Comparison of ENCODE assay signal across 24 mouse cellular contexts in the genomic region with DNA sequence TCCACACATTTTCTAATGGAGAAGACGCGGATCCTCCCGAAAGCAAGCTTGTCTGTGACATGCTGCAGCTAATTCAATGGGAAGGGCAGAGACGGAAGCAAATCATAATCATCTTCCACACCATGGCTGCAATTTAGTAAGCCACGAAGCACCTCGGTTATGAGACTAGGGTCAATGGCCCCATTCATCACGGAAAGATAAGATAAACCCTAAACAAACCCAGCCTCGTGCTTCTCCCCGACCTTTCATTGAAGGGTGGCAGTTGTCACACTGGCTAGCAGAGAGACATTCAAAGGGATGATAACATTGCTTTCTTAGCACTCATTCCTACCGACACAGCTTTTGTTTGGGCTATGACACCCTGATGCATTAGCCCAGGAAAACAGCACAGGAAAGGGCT.
"Had no signal": no experiment of that assay in that cellular context is flagged by ENCODE, and none has a peak within 500 bp of the region (broad histone marks: within the 10 kb centered on the region; RNA-seq: fewer than 3 reads in every experiment).

No protein-coding gene starts in this region.

- H3K27ac ChIP-seq: heart, embryonic 15.5 days; kidney, embryonic 15.5 days; kidney, postnatal 0 days; limb, embryonic 10.5 days; limb, embryonic 12.5 days; liver, embryonic 13.5 days; liver, embryonic 15.5 days had no signal

- H3K4me2 ChIP-seq: heart, embryonic 12.5 days; heart, embryonic 15.5 days; hindbrain, embryonic 14.5 days; kidney, embryonic 15.5 days; limb, embryonic 12.5 days; liver, embryonic 11.5 days; liver, embryonic 13.5 days; liver, embryonic 15.5 days had no signal

- H3K4me3 ChIP-seq: heart, embryonic 12.5 days; heart, embryonic 15.5 days; kidney, embryonic 15.5 days; limb, embryonic 10.5 days; limb, embryonic 12.5 days; liver, embryonic 13.5 days; liver, embryonic 15.5 days had no signal

- H3K9ac ChIP-seq: heart, embryonic 12.5 days; heart, embryonic 15.5 days; hindbrain, embryonic 14.5 days; kidney, embryonic 15.5 days; limb, embryonic 12.5 days; liver, embryonic 13.5 days; liver, embryonic 15.5 days; liver, postnatal 0 days had no signal

- H3K4me1 ChIP-seq: heart, embryonic 15.5 days; kidney, embryonic 15.5 days; limb, embryonic 10.5 days; limb, embryonic 12.5 days; liver, embryonic 13.5 days; liver, embryonic 15.5 days had no signal

- H3K27me3 ChIP-seq: heart, embryonic 12.5 days; heart, embryonic 15.5 days; kidney, embryonic 15.5 days; limb, embryonic 12.5 days; liver, embryonic 13.5 days; liver, embryonic 15.5 days had no signal

- ATAC-seq: hindbrain, embryonic 16.5 days; liver, postnatal 0 days had no signal

- H3K9me3 ChIP-seq: heart, embryonic 12.5 days; heart, embryonic 15.5 days; kidney, embryonic 15.5 days; limb, embryonic 10.5 days; limb, embryonic 12.5 days; liver, embryonic 15.5 days had no signal

- DNase-seq: gastrocnemius, postnatal 14 days; gastrocnemius, postnatal 36 days; heart, postnatal 14 days; heart, postnatal 36 days; kidney, adult 11 months; kidney, adult 2 months; kidney, adult 9 months; kidney, postnatal 14 days; kidney, postnatal 36 days; layer of hippocampus, adult 9-11 months; layer of hippocampus, postnatal 36 days; liver; liver, embryonic 13.5 days; liver, postnatal 0 days had no signal

- H3K36me3 ChIP-seq: heart, embryonic 12.5 days; heart, embryonic 15.5 days; kidney, embryonic 15.5 days; limb, embryonic 10.5 days; limb, embryonic 12.5 days; liver, embryonic 13.5 days; liver, embryonic 15.5 days had no signal
